Mouse (Mus musculus): ENCODE measurements around the gene 2310011J03Rik. TPM values are rescaled to one million over a fixed set of nuclear protein-coding genes. Genes with fewer than 3 reads are reported as not detected.

Gene 2310011J03Rik
- polyA plus RNA-seq, 1 experiment = 93.8 TPM

DNA sequence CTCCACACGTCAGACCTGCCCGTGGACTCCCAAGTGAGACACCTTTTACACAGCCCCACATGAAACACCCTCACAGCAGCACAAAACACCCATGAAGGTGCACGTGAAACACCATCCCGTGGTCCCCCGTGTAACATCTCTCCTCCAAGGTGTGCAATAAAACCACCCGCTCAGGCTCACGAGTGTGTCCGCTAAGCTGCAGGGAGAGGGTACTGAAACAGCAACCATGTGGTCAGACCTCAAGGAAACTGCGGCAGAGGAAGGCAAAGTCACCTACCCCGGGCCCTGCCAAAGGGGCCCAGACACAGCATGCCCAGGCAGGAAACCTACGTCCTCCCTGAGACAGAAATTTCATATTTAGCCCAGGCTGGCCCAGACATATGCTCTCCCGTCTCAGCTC is 15.9 kb upstream of the 2310011J03Rik start:
- no peaks in the 10 kb centered on the region; the same call in 1 of the 2 replicates for H3K27me3 ChIP-seq (ENCODE audit: control insufficient read depth, insufficient read depth, low read length)
- DNase-seq = no peak
- H3K27ac ChIP-seq (ENCODE audit: control insufficient read depth, insufficient read depth, low read length) = no peak overlapping the region
- H3K4me1 ChIP-seq (replicated peaks; ENCODE audit: control insufficient read depth, insufficient read depth, low read length) = peaks cover 12% of the 10 kb centered on the region
- TF ChIP-seq CTCF (IDR thresholded peaks at IDR 0.05; ENCODE audit: borderline replicate concordance, control insufficient read depth, extremely low read depth, insufficient read depth, low read length, poor library complexity) (no peak), POLR2A (IDR thresholded peaks at IDR 0.05; ENCODE audit: control insufficient read depth, extremely low read depth, insufficient read depth, low read length, poor library complexity) (no peak)
- no peaks in the 10 kb centered on the region for H3K36me3 ChIP-seq (ENCODE audit: control insufficient read depth, insufficient read depth, low read length)
- 42% methylated on average over 12 of the region's 12 CpGs for WGBS
- no peak overlapping the region for H3K4me3 ChIP-seq (ENCODE audit: control insufficient read depth, insufficient read depth, low read length)

DNA sequence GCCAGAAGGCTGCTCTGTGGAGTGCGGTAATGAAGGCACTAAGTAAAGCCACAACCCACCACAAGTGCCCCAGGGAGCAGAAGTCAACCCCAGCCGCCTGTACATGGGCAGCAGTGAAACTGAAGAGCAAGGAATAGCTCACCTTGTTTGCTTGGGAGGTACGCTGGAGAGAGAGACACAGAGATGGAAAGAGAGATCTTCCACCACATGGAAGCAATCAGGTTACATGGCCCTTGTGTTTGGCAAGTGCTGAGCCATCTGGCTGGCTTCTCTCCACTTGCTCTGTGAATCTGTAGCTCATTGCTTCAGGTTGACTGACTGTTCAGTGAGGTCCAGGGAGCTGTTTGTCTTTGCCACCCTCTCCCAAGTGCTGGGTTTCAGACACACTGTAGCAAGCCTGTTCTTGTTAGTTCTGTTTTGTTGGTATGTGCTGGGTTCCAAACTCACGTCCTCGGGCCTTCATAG is 12.2 kb upstream of the 2310011J03Rik start:
- Histone ChIP-seq H3K27ac (ENCODE audit: control insufficient read depth, insufficient read depth, low read length) (no peak overlapping the region), H3K4me3 (ENCODE audit: control insufficient read depth, insufficient read depth, low read length) (no peak overlapping the region), H3K36me3 (ENCODE audit: control insufficient read depth, insufficient read depth, low read length) (no peaks in the 10 kb centered on the region), H3K4me1 (replicated peaks; ENCODE audit: control insufficient read depth, insufficient read depth, low read length) (peaks cover 16% of the 10 kb centered on the region), H3K27me3 (ENCODE audit: control insufficient read depth, insufficient read depth, low read length) (peaks cover 4% of the 10 kb centered on the region; the same call in 1 of the 2 replicates)
- WGBS = 86% methylated on average over 5 of the region's 5 CpGs
- DNase-seq = no peak
- no peak for TF ChIP-seq POLR2A (IDR thresholded peaks at IDR 0.05; ENCODE audit: control insufficient read depth, extremely low read depth, insufficient read depth, low read length, poor library complexity)
- no peak for TF ChIP-seq CTCF (IDR thresholded peaks at IDR 0.05; ENCODE audit: borderline replicate concordance, control insufficient read depth, extremely low read depth, insufficient read depth, low read length, poor library complexity)

DNA sequence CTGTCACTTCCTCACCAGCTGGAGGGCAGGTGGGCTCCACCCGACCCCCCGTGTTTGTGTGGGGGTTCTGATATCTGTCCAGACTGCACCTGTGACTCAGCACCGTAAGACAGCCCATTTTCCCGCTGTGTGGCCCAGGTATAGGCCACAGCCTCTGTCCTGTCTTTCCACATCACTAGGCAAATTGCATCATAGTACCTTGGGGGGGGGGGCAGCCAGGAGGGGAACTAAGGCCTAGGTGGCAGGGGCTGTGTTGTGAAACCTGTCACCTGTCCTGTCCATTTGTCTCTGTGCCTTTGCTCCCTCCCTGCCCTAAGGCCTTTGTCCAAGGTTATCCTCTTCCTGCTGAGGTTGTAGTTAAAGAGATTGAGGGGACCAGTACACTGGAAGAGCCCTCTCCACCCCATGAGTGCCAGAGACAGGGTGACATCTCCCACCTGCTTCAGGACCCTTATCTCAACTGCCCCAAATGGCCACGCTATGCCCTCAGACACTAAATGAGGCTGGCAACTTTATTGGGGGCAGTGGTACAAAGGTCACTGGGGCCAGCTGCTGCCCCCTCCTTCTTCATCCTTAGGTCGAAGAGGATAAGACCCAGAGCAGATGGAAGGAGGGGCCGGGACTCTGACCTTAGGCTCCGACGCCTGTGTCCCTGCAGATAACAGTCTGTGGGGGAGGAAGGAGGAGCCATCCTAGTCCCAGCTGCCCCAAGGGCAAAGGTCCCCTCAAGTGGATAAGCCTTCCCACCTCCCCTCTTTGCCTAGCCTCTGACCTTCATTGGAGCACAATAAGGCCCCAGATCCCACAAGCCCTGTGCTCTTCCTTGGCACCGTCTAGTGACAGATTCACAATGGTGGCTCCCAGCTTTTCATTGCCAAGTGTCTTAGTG is 11.5 kb upstream of the 2310011J03Rik start:
- Histone ChIP-seq H3K4me3 (ENCODE audit: control insufficient read depth, insufficient read depth, low read length) (no peak overlapping the region), H3K36me3 (ENCODE audit: control insufficient read depth, insufficient read depth, low read length) (no peaks in the 10 kb centered on the region), H3K27me3 (ENCODE audit: control insufficient read depth, insufficient read depth, low read length) (peaks cover 4% of the 10 kb centered on the region; the same call in 1 of the 2 replicates), H3K4me1 (replicated peaks; ENCODE audit: control insufficient read depth, insufficient read depth, low read length) (peaks cover 16% of the 10 kb centered on the region), H3K27ac (ENCODE audit: control insufficient read depth, insufficient read depth, low read length) (no peak overlapping the region)
- 85% methylated on average over 10 of the region's 10 CpGs for WGBS
- TF ChIP-seq CTCF (IDR thresholded peaks at IDR 0.05; ENCODE audit: borderline replicate concordance, control insufficient read depth, extremely low read depth, insufficient read depth, low read length, poor library complexity) (no peak), POLR2A (IDR thresholded peaks at IDR 0.05; ENCODE audit: control insufficient read depth, extremely low read depth, insufficient read depth, low read length, poor library complexity) (no peak)
- no peak for DNase-seq

DNA sequence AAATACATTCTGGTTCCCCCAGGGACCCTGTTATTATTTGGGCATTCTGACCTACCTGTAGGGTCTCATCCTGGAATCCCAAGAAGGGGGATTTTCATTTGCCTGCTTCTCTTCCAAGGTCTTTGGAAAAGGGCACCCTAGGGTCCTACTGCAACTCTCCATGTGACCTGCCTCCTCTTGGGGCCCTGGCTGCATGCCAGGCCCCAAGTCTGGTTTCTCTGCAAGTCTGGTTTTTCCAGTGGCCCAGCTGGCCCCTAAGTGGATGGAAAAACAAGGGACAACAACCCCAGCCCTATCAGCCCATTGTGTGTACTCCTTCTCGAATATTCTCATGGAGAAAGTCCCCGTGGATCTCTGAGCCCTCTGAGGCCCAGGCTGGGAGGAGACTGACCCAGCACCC is 10.6 kb upstream of the 2310011J03Rik start:
- no peak for DNase-seq
- TF ChIP-seq POLR2A (IDR thresholded peaks at IDR 0.05; ENCODE audit: control insufficient read depth, extremely low read depth, insufficient read depth, low read length, poor library complexity) (no peak), CTCF (IDR thresholded peaks at IDR 0.05; ENCODE audit: borderline replicate concordance, control insufficient read depth, extremely low read depth, insufficient read depth, low read length, poor library complexity) (no peak)
- Histone ChIP-seq H3K36me3 (ENCODE audit: control insufficient read depth, insufficient read depth, low read length) (no peaks in the 10 kb centered on the region), H3K27me3 (ENCODE audit: control insufficient read depth, insufficient read depth, low read length) (peaks cover 4% of the 10 kb centered on the region; the same call in 1 of the 2 replicates), H3K27ac (ENCODE audit: control insufficient read depth, insufficient read depth, low read length) (no peak overlapping the region), H3K4me3 (ENCODE audit: control insufficient read depth, insufficient read depth, low read length) (no peak overlapping the region), H3K4me1 (replicated peaks; ENCODE audit: control insufficient read depth, insufficient read depth, low read length) (peaks cover 12% of the 10 kb centered on the region)
- 87% methylated on average over 2 of the region's 2 CpGs for WGBS

DNA sequence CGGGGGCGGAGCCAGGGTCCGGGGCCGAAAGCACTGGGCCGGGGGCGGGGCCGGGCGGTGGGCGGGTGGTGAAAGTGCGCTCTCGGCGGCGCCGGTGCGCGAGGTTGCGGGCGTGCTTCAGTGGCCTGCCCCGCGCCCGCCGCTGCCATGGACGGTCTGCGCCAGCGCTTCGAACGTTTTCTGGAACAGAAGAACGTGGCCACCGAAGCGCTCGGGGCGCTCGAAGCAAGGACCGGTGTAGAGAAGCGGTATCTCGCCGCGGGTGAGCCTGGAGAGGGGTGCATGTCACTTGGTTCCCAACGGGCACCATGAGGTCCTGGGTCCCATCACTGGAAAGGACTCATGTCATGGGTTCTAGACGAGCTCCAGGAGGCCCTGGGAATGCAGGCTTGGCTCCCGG is 9.7 kb upstream of the 2310011J03Rik start:
- TF ChIP-seq CTCF (IDR thresholded peaks at IDR 0.05; ENCODE audit: borderline replicate concordance, control insufficient read depth, extremely low read depth, insufficient read depth, low read length, poor library complexity) (no peak), POLR2A (IDR thresholded peaks at IDR 0.05; ENCODE audit: control insufficient read depth, extremely low read depth, insufficient read depth, low read length, poor library complexity) (no peak)
- peaks cover 4% of the 10 kb centered on the region; the same call in 1 of the 2 replicates for H3K27me3 ChIP-seq (ENCODE audit: control insufficient read depth, insufficient read depth, low read length)
- no peak overlapping the region for H3K27ac ChIP-seq (ENCODE audit: control insufficient read depth, insufficient read depth, low read length)
- H3K4me1 ChIP-seq (replicated peaks; ENCODE audit: control insufficient read depth, insufficient read depth, low read length) = peaks cover 9% of the 10 kb centered on the region
- 3% methylated on average over 41 of the region's 41 CpGs for WGBS
- H3K4me3 ChIP-seq (ENCODE audit: control insufficient read depth, insufficient read depth, low read length) = peak overlapping the region; percentile 44
- DNase-seq = no peak
- H3K36me3 ChIP-seq (ENCODE audit: control insufficient read depth, insufficient read depth, low read length) = no peaks in the 10 kb centered on the region

DNA sequence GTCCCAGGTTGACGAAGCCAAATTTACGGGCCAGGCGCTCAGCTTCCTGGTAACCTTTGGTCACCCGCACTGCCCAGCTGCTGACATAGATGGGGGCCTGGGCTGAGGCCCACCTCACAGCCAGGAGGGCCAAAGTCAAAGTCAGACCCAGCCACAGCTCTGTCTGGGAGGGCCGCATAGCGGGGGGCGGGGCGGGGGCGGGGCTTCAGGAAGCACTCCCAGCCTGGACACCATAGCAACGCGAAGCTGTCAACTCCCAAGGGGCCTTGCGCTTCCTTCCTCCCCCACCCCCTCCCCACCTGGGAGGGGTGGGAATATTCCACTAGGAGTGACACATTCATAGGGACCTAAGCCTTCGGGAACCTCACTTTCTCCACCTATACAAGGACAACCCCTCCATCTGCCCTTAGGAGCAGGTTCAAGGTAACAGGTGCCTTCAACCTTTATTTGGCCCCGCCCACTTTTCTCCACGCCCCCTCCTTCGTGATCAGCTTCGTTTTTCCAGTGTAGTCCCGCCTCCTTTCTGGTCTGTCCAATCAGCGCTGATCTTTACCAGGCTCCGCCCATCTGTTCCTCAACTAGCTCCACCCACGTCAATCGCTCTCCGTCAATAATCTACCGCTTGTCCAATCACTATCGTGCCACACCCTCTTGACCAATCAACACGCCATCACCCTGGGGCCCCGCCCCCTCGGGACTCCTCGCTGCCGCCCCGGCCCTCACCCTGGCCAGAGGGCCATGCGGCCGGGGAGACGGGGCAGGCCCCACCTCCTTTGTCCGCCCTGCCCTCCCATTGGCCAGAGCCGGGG is 9.1 kb upstream of the 2310011J03Rik start, which contains the start of the genes Pcsk4 and Reep6:
Pcsk4 (minus strand) TSS at position 226 of the 809 bp plus-strand sequence.
Reep6 (plus strand) TSS at position 681 of the 809 bp plus-strand sequence.
- no peak within 1 kb of the TSS for H3K27ac ChIP-seq (ENCODE audit: control insufficient read depth, insufficient read depth, low read length)
- WGBS = 11% methylated on average over 36 of the region's 36 CpGs

More for the DNA sequence above, 9.1 kb upstream of the 2310011J03Rik start, which contains the start of the genes Pcsk4 and Reep6:
- TF ChIP-seq POLR2A (IDR thresholded peaks at IDR 0.05; ENCODE audit: control insufficient read depth, extremely low read depth, insufficient read depth, low read length, poor library complexity) (no peak), CTCF (IDR thresholded peaks at IDR 0.05; ENCODE audit: borderline replicate concordance, control insufficient read depth, extremely low read depth, insufficient read depth, low read length, poor library complexity) (no peak)
- Histone ChIP-seq H3K36me3 (ENCODE audit: control insufficient read depth, insufficient read depth, low read length) (no peaks in the 10 kb centered on the region), H3K4me3 (ENCODE audit: control insufficient read depth, insufficient read depth, low read length) (peak within 1 kb of the TSS; percentile 44), H3K4me1 (replicated peaks; ENCODE audit: control insufficient read depth, insufficient read depth, low read length) (peaks cover 9% of the 10 kb centered on the region), H3K27me3 (ENCODE audit: control insufficient read depth, insufficient read depth, low read length) (peaks cover 4% of the 10 kb centered on the region; the same call in 1 of the 2 replicates)
- DNase-seq = peak; percentile 60

Measured in thymus, adult 2 months (tissue).